Mouse (Mus musculus): Measurements from ENCODE around the gene Hspa12a. TPM values are rescaled to one million over a fixed set of nuclear protein-coding genes. Genes with fewer than 3 reads are reported as not detected.
"Not testable (repeated sequence)": the region's sequence is repeated elsewhere in the genome, so short reads cannot be mapped to it uniquely, and the experiment has no call there.

Gene Hspa12a
- polyA plus RNA-seq, 1 experiment from 2014 or later, result 31.9 TPM

- WGBS, result 90% methylated on average over 10 of the region's 10 CpGs
- H3K4me1 ChIP-seq (ENCODE audit: control insufficient read depth, insufficient read depth, low read length); ATAC-seq (ENCODE audit: low FRiP score, low TSS enrichment): not testable (repeated sequence)
Observed at GRCm38 (mm10) chr19:58900471-58900870, 43.0 kb downstream of the Hspa12a start.

GRCm38 (mm10) chr19:58896216-58896615, 47.2 kb downstream of the Hspa12a start:
- ATAC-seq (ENCODE audit: low FRiP score, low TSS enrichment) (no peak), DNase-seq (no peak)
- H3K27me3 ChIP-seq (ENCODE audit: control insufficient read depth, insufficient read depth, low read length), result no peaks in the 10 kb centered on the region
- 67% methylated on average over 3 of the region's 3 CpGs for WGBS
- no peak overlapping the region for H3K4me2 ChIP-seq (ENCODE audit: low read length)
- H3K9me3 ChIP-seq (ENCODE audit: control insufficient read depth, low read length), result no peaks in the 10 kb centered on the region
- H3K4me3 ChIP-seq (replicated peaks; ENCODE audit: low read depth, low read length), result no peak overlapping the region
- no peak overlapping the region for H3K27ac ChIP-seq (replicated peaks; ENCODE audit: low read depth, low read length)
- H3K4me1 ChIP-seq (ENCODE audit: control insufficient read depth, insufficient read depth, low read length), result no peaks in the 10 kb centered on the region
- no peaks in the 10 kb centered on the region for H3K36me3 ChIP-seq (ENCODE audit: control insufficient read depth, insufficient read depth, low read length)
- H3K9ac ChIP-seq (replicated peaks; ENCODE audit: low read length), result no peak overlapping the region

More at GRCm38 (mm10) chr19:58900471-58900870, 43.0 kb downstream of the Hspa12a start:
- not testable (repeated sequence) for H3K4me3 ChIP-seq (replicated peaks; ENCODE audit: low read depth, low read length); H3K9ac ChIP-seq (replicated peaks; ENCODE audit: low read length); DNase-seq; H3K27ac ChIP-seq (replicated peaks; ENCODE audit: low read depth, low read length); H3K27me3 ChIP-seq (ENCODE audit: control insufficient read depth, insufficient read depth, low read length); H3K4me2 ChIP-seq (ENCODE audit: low read length); H3K9me3 ChIP-seq (ENCODE audit: control insufficient read depth, low read length); H3K36me3 ChIP-seq (ENCODE audit: control insufficient read depth, insufficient read depth, low read length)

GRCm38 (mm10) chr19:58889306-58890038, 54.0 kb downstream of the Hspa12a start:
- ATAC-seq (ENCODE audit: low FRiP score, low TSS enrichment), result peak; percentile 2; the same call in 1 of the 2 replicates
- Histone ChIP-seq H3K27ac (replicated peaks; ENCODE audit: low read depth, low read length) (peak overlapping the region; percentile 70), H3K4me1 (ENCODE audit: control insufficient read depth, insufficient read depth, low read length) (0 out of 2 replicates have a peak, but pooled peaks cover 4% of the 10 kb centered on the region)

GRCm38 (mm10) chr19:58886467-58886866, 57.0 kb downstream of the Hspa12a start:
- no peaks in the 10 kb centered on the region for H3K9me3 ChIP-seq (ENCODE audit: control insufficient read depth, low read length)
- no peaks in the 10 kb centered on the region for H3K27me3 ChIP-seq (ENCODE audit: control insufficient read depth, insufficient read depth, low read length)
- WGBS, result 74% methylated on average over 7 of the region's 7 CpGs
- no peak overlapping the region for H3K27ac ChIP-seq (replicated peaks; ENCODE audit: low read depth, low read length)
- H3K9ac ChIP-seq (replicated peaks; ENCODE audit: low read length), result no peak overlapping the region
- H3K36me3 ChIP-seq (ENCODE audit: control insufficient read depth, insufficient read depth, low read length), result no peaks in the 10 kb centered on the region
- no peak for DNase-seq
- H3K4me1 ChIP-seq (ENCODE audit: control insufficient read depth, insufficient read depth, low read length), result 0 out of 2 replicates have a peak, but pooled peaks cover 4% of the 10 kb centered on the region
- H3K4me2 ChIP-seq (ENCODE audit: low read length), result no peak overlapping the region
- ATAC-seq (ENCODE audit: low FRiP score, low TSS enrichment), result no peak
- H3K4me3 ChIP-seq (replicated peaks; ENCODE audit: low read depth, low read length), result no peak overlapping the region

More at GRCm38 (mm10) chr19:58889306-58890038, 54.0 kb downstream of the Hspa12a start:
- Histone ChIP-seq H3K9me3 (ENCODE audit: control insufficient read depth, low read length) (no peaks in the 10 kb centered on the region), H3K4me2 (ENCODE audit: low read length) (no peak overlapping the region), H3K36me3 (ENCODE audit: control insufficient read depth, insufficient read depth, low read length) (no peaks in the 10 kb centered on the region), H3K4me3 (replicated peaks; ENCODE audit: low read depth, low read length) (no peak overlapping the region), H3K9ac (replicated peaks; ENCODE audit: low read length) (no peak overlapping the region), H3K27me3 (ENCODE audit: control insufficient read depth, insufficient read depth, low read length) (no peaks in the 10 kb centered on the region)
- WGBS, result 45% methylated on average over 8 of the region's 8 CpGs
- peak; percentile 60 for DNase-seq

DNA sequence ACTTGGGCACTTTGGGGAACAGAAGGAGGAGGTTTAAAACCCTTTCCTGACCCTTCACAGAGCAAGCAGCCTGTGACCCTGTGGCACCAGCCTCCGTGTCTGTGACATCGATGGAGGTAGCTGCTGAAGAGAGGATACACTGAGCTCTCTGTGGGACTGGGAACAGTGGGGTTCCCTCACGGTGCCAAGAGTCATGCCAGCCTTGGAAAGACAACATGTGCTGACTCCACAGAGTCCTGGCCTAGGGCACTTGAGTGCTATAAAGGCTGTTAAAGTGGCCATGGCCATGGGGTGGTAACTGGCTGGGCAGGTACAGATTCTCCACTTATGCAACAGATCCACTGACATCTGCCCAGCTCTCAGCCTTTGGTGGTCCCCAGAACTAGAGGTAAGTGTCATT, 60.0 kb downstream of the Hspa12a start:
- Histone ChIP-seq H3K4me1 (ENCODE audit: control insufficient read depth, insufficient read depth, low read length) (no peaks in the 10 kb centered on the region), H3K36me3 (ENCODE audit: control insufficient read depth, insufficient read depth, low read length) (no peaks in the 10 kb centered on the region), H3K9me3 (ENCODE audit: control insufficient read depth, low read length) (no peaks in the 10 kb centered on the region), H3K4me2 (ENCODE audit: low read length) (no peak overlapping the region), H3K9ac (replicated peaks; ENCODE audit: low read length) (no peak overlapping the region), H3K4me3 (replicated peaks; ENCODE audit: low read depth, low read length) (no peak overlapping the region), H3K27ac (replicated peaks; ENCODE audit: low read depth, low read length) (no peak overlapping the region), H3K27me3 (ENCODE audit: control insufficient read depth, insufficient read depth, low read length) (no peaks in the 10 kb centered on the region)
- WGBS, result 80% methylated on average over 3 of the region's 3 CpGs
- ATAC-seq (ENCODE audit: low FRiP score, low TSS enrichment) (no peak), DNase-seq (no peak)

- Histone ChIP-seq H3K36me3 (ENCODE audit: control insufficient read depth, insufficient read depth, low read length) (no peaks in the 10 kb centered on the region), H3K9ac (replicated peaks; ENCODE audit: low read length) (no peak overlapping the region), H3K27me3 (ENCODE audit: control insufficient read depth, insufficient read depth, low read length) (no peaks in the 10 kb centered on the region), H3K4me3 (replicated peaks; ENCODE audit: low read depth, low read length) (no peak overlapping the region), H3K4me2 (ENCODE audit: low read length) (no peak overlapping the region), H3K9me3 (ENCODE audit: control insufficient read depth, low read length) (no peaks in the 10 kb centered on the region), H3K27ac (replicated peaks; ENCODE audit: low read depth, low read length) (no peak overlapping the region), H3K4me1 (ENCODE audit: control insufficient read depth, insufficient read depth, low read length) (no peaks in the 10 kb centered on the region)
- DNase-seq, result no peak
- ATAC-seq (ENCODE audit: low FRiP score, low TSS enrichment), result no peak
- WGBS, result 71% methylated on average over 4 of the region's 4 CpGs
Observed at GRCm38 (mm10) chr19:58882336-58882735, 61.1 kb downstream of the Hspa12a start.

DNA sequence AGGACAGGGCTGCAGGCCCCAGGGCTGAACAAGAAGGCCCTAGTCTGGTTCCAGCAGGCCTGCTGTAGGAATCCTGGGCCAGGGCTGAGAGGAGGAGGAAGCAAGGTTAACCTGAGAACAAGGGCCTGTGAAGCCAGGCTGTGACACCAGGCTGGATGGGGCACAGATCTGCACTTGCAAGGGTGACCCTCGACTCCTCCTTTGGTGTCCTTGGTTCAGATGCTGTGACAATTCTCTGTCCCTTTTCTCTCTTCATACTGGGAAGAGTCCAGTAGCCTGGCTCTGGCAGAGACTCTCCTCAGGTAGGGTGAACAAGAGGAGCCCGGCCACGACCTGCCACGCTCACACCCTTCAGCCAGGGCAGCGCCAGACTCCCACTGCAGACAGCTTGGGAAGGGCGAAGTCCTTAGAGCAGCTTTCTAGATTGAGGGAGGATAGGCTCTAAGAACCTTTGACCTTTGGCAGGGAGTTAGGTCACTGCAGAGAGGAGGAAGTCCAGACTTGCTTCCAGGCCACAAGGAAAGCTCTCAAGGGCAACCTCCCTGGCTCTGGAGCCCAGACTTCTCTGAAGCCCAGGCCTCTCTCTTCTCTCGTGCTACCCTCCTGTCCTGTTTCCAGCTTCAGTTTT, 64.0 kb downstream of the Hspa12a start:
- no peak for ATAC-seq (ENCODE audit: low FRiP score, low TSS enrichment)
- H3K27ac ChIP-seq (replicated peaks; ENCODE audit: low read depth, low read length), result no peak overlapping the region

DNA sequence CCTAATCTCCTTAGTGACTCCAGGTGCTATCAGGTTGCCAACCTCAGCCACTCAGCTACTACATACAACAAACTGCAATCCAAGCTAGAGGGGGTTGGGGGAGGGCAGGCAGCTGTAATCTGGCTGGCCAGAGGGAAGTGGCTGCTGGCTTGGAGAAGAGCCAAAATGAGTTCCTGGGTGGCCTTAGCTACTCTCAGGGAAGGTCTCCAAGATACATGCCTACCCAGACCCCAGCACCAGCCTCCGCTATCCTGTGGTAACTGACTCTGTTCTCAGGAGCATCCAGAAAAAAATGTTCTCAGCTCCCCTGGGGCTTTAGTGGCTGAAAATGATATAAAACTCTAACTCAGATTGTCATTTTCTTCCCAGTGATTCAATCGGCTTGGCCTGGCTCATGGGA, 64.9 kb downstream of the Hspa12a start:
- Histone ChIP-seq H3K4me3 (replicated peaks; ENCODE audit: low read depth, low read length) (no peak overlapping the region), H3K4me1 (ENCODE audit: control insufficient read depth, insufficient read depth, low read length) (no peaks in the 10 kb centered on the region), H3K9me3 (ENCODE audit: control insufficient read depth, low read length) (no peaks in the 10 kb centered on the region), H3K27me3 (ENCODE audit: control insufficient read depth, insufficient read depth, low read length) (no peaks in the 10 kb centered on the region), H3K4me2 (ENCODE audit: low read length) (no peak overlapping the region), H3K27ac (replicated peaks; ENCODE audit: low read depth, low read length) (no peak overlapping the region), H3K36me3 (ENCODE audit: control insufficient read depth, insufficient read depth, low read length) (no peaks in the 10 kb centered on the region), H3K9ac (replicated peaks; ENCODE audit: low read length) (no peak overlapping the region)
- DNase-seq (peak; percentile 29), ATAC-seq (ENCODE audit: low FRiP score, low TSS enrichment) (no peak)
- WGBS, result 71% methylated on average over 2 of the region's 2 CpGs

More for the DNA sequence above, 64.0 kb downstream of the Hspa12a start:
- no peaks in the 10 kb centered on the region for H3K27me3 ChIP-seq (ENCODE audit: control insufficient read depth, insufficient read depth, low read length)
- H3K4me1 ChIP-seq (ENCODE audit: control insufficient read depth, insufficient read depth, low read length), result no peaks in the 10 kb centered on the region
- no peaks in the 10 kb centered on the region for H3K36me3 ChIP-seq (ENCODE audit: control insufficient read depth, insufficient read depth, low read length)
- H3K4me2 ChIP-seq (ENCODE audit: low read length), result no peak overlapping the region
- H3K9ac ChIP-seq (replicated peaks; ENCODE audit: low read length), result no peak overlapping the region
- no peaks in the 10 kb centered on the region for H3K9me3 ChIP-seq (ENCODE audit: control insufficient read depth, low read length)
- no peak for DNase-seq
- 89% methylated on average over 7 of the region's 7 CpGs for WGBS
- H3K4me3 ChIP-seq (replicated peaks; ENCODE audit: low read depth, low read length), result no peak overlapping the region

GRCm38 (mm10) chr19:58873536-58873935, 69.9 kb downstream of the Hspa12a start:
- H3K4me3 ChIP-seq (replicated peaks; ENCODE audit: low read depth, low read length), result no peak overlapping the region
- DNase-seq, result no peak
- H3K4me1 ChIP-seq (ENCODE audit: control insufficient read depth, insufficient read depth, low read length), result no peaks in the 10 kb centered on the region
- no peak overlapping the region for H3K27ac ChIP-seq (replicated peaks; ENCODE audit: low read depth, low read length)
- H3K4me2 ChIP-seq (ENCODE audit: low read length), result no peak overlapping the region
- no peaks in the 10 kb centered on the region for H3K27me3 ChIP-seq (ENCODE audit: control insufficient read depth, insufficient read depth, low read length)
- no peak overlapping the region for H3K9ac ChIP-seq (replicated peaks; ENCODE audit: low read length)
- no peak for ATAC-seq (ENCODE audit: low FRiP score, low TSS enrichment)
- no peaks in the 10 kb centered on the region for H3K36me3 ChIP-seq (ENCODE audit: control insufficient read depth, insufficient read depth, low read length)
- no peaks in the 10 kb centered on the region for H3K9me3 ChIP-seq (ENCODE audit: control insufficient read depth, low read length)
- 79% methylated on average over 3 of the region's 3 CpGs for WGBS
